Mouse (Mus musculus): ENCODE measurements around the gene Piga.

The Piga gene

DNA sequence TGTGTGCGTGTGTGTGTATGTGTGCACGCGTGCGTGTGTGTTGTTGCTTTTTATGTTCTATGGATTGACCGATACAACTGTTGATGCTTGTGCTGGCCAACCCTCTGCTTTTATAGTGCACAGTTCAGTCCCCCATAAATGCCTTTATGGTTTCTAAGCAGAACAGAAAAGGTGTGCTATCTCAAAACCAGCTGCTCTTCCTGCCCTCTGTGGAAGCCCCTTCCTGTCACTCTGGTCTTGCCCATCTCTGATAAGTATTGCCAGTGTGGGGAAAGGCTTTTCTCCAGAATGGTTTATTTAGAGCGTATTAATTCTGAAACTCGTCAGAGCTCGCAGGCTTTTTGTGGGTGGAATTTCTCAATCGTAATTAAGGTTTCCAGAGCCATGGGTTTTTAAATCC lies 13.1 kb downstream of the Piga start:
- DNase-seq (ENCODE audit: inconsistent ontology term), result no peak

DNA sequence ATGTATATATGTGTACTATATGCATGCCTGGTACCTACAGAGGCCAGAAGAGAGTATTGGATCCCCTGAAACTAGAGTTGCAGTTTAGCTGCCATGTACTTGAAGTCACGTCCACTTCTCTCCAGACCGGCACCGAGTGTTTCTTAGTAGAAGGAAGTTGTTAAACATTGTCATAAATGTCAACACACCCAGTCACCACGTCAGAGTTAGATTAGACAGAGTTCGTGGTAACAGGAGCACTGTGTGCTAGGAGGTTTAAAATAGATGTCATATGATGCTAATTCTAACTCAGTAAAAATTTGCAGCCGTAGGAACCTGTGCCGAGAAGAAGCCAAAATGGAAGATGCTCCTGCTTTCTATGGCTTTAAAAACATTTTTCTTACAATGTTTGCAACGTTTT lies 17.1 kb downstream of the Piga start, which contains the start of gene Asb11:
TSS of gene Asb11 (plus strand) at position 286 of the 400 bp plus-strand sequence.
- DNase-seq (ENCODE audit: inconsistent ontology term), result no peak

- no peak for DNase-seq (ENCODE audit: inconsistent ontology term)
Observed at GRCm38 (mm10) chrX:164439462-164439861, 19.9 kb downstream of the Piga start.

GRCm38 (mm10) chrX:164440140-164440539 lies 20.6 kb downstream of the Piga start:
- DNase-seq (ENCODE audit: inconsistent ontology term), result no peak

- no peak for DNase-seq (ENCODE audit: inconsistent ontology term)
Observed at GRCm38 (mm10) chrX:164440703-164441102, 21.1 kb downstream of the Piga start.

- no peak for DNase-seq (ENCODE audit: inconsistent ontology term)
Observed at GRCm38 (mm10) chrX:164441306-164441705, 21.7 kb downstream of the Piga start.

GRCm38 (mm10) chrX:164445601-164446000 lies 26.0 kb downstream of the Piga start:
- no peak for DNase-seq (ENCODE audit: inconsistent ontology term)

DNA sequence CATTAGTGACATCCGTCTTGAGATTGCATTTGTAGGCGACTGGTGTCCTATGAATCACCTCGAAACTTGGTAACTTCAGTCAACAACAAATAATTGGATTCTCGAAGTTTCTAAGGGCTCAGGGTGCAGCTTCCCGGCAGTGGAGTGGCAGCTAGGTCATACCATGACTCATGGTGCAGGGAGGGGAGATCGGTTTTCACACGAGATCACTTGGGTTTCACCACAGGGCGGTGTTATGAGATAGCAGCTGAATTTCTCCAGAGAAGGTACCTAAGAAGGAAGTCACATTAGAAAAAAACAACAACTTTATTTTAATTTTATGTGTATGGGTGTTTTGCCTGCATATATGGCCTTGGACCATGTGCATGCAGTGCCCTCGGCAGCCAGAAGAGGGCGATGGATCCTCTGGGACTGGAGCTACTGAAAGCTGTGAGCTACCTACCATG lies 26.5 kb downstream of the Piga start:
- DNase-seq (ENCODE audit: inconsistent ontology term), result no peak

- DNase-seq (ENCODE audit: inconsistent ontology term), result no peak
Observed at GRCm38 (mm10) chrX:164446835-164447681, 27.5 kb downstream of the Piga start.

- no peak for DNase-seq (ENCODE audit: inconsistent ontology term)
Observed at GRCm38 (mm10) chrX:164447682-164448071, 28.1 kb downstream of the Piga start.

GRCm38 (mm10) chrX:164449201-164449600 lies 29.6 kb downstream of the Piga start:
- DNase-seq (ENCODE audit: inconsistent ontology term), result peak; percentile 52

DNA sequence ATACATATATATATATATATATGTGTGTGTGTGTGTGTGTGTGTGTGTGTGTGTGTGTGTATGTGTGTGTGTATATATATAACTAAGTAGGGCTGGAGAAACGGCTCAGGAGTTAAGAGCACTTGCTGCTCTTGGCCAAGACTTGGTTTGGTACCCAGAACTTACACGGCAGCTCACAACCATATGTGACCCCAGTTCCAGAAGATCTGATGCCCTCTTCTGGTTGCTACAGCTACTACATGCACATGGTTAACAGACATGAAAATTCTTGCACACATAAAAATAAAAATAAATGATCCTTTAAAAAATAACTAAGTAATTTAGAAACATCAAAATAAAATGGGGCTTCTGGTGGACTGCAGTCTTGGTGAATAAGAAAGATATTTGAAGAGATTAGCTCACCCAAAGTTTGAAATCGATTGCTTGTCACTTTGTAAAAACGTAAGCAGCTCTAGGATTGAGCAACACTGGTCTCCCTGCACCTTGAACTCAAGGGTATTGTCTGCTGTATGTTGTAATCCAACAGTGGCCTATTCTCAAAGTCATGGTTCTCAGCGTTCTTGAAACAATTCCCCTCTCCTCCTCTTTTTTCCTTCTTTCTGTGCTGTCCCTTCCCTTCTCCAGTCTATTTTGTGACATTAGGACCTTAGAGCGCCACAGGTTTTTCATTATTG lies 39.8 kb downstream of the Piga start:
- no peak for DNase-seq (ENCODE audit: inconsistent ontology term)
